Mouse (Mus musculus): ENCODE measurements around the gene Qrich1. TPM values are rescaled to one million over a fixed set of nuclear protein-coding genes. Genes with fewer than 3 reads are reported as not detected.

Qrich1 gene
- polyA plus RNA-seq, 1 experiment from 2014 or later = 58.1 TPM

DNA sequence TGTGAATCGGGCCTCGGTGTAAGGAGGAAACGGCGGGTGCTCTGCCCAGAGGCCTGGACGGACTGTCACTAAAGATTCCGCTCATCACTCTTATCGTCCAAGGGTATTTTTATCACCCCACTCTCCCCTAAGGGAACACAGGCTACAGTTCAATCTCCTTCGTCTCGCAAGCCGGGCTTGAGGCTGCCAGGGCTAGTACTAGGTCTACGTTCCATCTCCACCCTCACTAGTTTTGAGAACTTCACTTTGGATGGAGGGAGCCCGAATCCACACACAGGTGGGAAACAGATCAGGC is 25.4 kb upstream of the Qrich1 start:
- Histone ChIP-seq H3K27me3 (replicated peaks; ENCODE audit: insufficient read depth, low read length) (no peaks in the 10 kb centered on the region), H3K4me3 (ENCODE audit: low read depth, low read length) (peak overlapping the region; percentile 66), H3K9ac (replicated peaks; ENCODE audit: low read depth) (peak overlapping the region; percentile 78), H3K36me3 (ENCODE audit: insufficient read depth, low read length) (peaks cover 63% of the 10 kb centered on the region), H3K4me2 (replicated peaks; ENCODE audit: low read depth, low read length) (peak overlapping the region; percentile 79), H3K9me3 (ENCODE audit: low read length) (no peaks in the 10 kb centered on the region), H3K4me1 (ENCODE audit: insufficient read depth, low read depth, low read length) (peaks cover 11% of the 10 kb centered on the region; the same call in 1 of the 2 replicates), H3K27ac (ENCODE audit: low read length) (peak overlapping the region; percentile 91)
- 4% methylated on average over 12 of the region's 12 CpGs for WGBS
- TF ChIP-seq CTCF (IDR thresholded peaks at IDR 0.05) = no peak
- TF ChIP-seq EP300 (IDR thresholded peaks at IDR 0.05) = no peak
- DNase-seq (ENCODE audit: low spot score) (no peak), ATAC-seq (no peak)

DNA sequence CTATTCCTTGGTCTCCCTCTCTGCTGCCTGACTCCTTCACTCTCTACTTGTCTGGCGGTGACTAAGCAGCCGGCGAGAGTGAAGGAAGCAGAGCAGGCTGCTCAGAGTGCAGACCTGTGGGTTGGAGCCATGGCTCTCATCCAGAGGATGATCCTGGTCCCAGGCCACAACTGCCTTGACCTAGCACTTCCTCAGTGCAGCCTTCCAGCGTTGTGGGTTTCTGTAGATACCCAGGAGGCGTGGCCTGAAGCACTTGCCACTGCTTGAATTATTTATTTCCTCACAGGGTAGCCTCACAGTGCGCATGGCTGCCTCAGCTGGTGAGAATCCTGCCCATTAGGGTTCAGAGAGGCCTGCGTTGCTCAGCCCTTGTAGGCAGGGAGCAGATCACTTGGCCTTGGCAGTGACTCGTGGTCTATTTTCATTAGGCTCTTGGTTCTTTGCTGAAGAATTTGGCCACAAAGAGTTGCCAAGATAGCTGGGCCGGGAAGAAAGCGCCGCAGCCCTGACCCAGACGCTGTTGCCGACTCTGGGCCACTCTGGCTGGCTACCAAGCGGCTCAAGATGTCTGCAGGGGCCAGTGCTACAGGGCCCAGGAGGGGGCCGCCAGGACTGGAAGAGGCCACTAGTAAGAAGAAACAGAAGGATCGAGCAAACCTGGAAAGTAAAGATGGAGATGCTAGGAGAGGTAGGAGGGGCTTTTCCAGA is 24.4 kb upstream of the Qrich1 start:
- H3K4me1 ChIP-seq (ENCODE audit: insufficient read depth, low read depth, low read length) = peaks cover 11% of the 10 kb centered on the region; the same call in 1 of the 2 replicates
- WGBS = 73% methylated on average over 16 of the region's 16 CpGs
- no peak for TF ChIP-seq EP300 (IDR thresholded peaks at IDR 0.05)
- TF ChIP-seq CTCF (IDR thresholded peaks at IDR 0.05) = no peak
- peak overlapping the region; percentile 78; the same call in 1 of the 2 replicates for H3K9ac ChIP-seq (replicated peaks; ENCODE audit: low read depth)
- no peaks in the 10 kb centered on the region for H3K9me3 ChIP-seq (ENCODE audit: low read length)
- H3K36me3 ChIP-seq (ENCODE audit: insufficient read depth, low read length) = peaks cover 63% of the 10 kb centered on the region
- peak; percentile 49 for DNase-seq (ENCODE audit: low spot score)
- H3K4me2 ChIP-seq (replicated peaks; ENCODE audit: low read depth, low read length) = peak overlapping the region; percentile 79
- no peak overlapping the region for H3K4me3 ChIP-seq (ENCODE audit: low read depth, low read length)
- no peaks in the 10 kb centered on the region for H3K27me3 ChIP-seq (replicated peaks; ENCODE audit: insufficient read depth, low read length)
- H3K27ac ChIP-seq (ENCODE audit: low read length) = peak overlapping the region; percentile 26; the same call in 1 of the 2 replicates
- no peak for ATAC-seq

DNA sequence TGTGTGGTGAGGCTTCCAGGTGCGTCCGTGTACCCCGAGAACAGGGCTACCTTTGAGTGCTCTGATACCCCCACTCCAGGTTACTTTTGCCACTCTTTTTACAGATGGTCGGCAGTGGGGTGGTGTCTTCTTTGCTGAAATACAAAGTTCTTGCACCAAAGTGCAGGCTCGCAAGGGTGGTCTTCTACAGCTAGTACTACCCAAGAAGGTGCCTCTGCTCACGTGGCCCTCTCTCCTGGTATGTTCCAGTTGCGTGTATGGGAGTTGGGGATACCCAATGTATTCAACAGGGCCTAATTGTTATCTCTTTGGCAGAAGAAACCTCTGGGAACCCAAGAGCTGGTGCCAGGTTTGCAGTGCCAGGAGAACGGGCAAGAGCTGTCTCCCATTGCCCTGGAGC is 23.4 kb upstream of the Qrich1 start:
- TF ChIP-seq CTCF (IDR thresholded peaks at IDR 0.05) (no peak), EP300 (IDR thresholded peaks at IDR 0.05) (no peak)

DNA sequence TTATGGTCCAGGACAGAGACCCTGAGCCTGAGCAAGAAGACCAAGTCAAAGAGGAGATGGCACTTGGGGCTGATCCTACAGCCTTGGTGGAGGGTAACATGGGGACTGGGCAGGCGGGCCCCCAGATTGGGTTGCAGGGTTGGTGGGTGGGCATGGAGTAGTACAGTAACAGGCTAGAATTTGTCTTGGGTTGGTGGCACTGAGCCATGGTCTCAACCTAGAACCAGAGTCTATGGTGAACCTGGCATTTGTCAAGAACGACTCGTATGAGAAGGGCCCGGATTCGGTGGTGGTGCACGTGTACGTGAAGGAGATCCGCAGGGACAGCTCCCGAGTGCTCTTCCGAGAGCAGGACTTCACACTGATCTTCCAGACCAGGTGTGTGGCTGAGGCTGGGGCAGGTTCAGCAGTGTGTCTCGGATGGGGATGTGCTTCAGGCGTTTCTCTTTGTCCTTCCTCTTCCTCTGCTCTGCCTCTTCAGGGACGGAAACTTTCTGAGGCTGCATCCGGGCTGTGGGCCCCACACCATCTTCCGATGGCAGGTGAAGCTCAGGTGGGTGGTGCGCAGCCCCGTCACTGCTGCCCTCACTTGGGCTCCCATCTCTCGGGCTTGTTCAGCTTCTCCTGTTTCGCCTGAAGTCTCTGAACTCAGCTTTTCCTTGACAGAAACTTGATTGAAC is 22.3 kb upstream of the Qrich1 start:
- Histone ChIP-seq H3K27ac (ENCODE audit: low read length) (no peak overlapping the region), H3K4me1 (ENCODE audit: insufficient read depth, low read depth, low read length) (peaks cover 11% of the 10 kb centered on the region; the same call in 1 of the 2 replicates), H3K9me3 (ENCODE audit: low read length) (no peaks in the 10 kb centered on the region), H3K36me3 (ENCODE audit: insufficient read depth, low read length) (peaks cover 63% of the 10 kb centered on the region), H3K9ac (replicated peaks; ENCODE audit: low read depth) (no peak overlapping the region), H3K4me2 (replicated peaks; ENCODE audit: low read depth, low read length) (no peak overlapping the region), H3K27me3 (replicated peaks; ENCODE audit: insufficient read depth, low read length) (no peaks in the 10 kb centered on the region), H3K4me3 (ENCODE audit: low read depth, low read length) (no peak overlapping the region)
- TF ChIP-seq EP300 (IDR thresholded peaks at IDR 0.05) = no peak
- TF ChIP-seq CTCF (IDR thresholded peaks at IDR 0.05) = no peak
- DNase-seq (ENCODE audit: low spot score) = no peak
- 91% methylated on average over 19 of the region's 19 CpGs for WGBS
- no peak for ATAC-seq

More for the DNA sequence above, 23.4 kb upstream of the Qrich1 start:
- 94% methylated on average over 8 of the region's 8 CpGs for WGBS
- Histone ChIP-seq H3K4me1 (ENCODE audit: insufficient read depth, low read depth, low read length) (peaks cover 11% of the 10 kb centered on the region; the same call in 1 of the 2 replicates), H3K27me3 (replicated peaks; ENCODE audit: insufficient read depth, low read length) (no peaks in the 10 kb centered on the region), H3K4me3 (ENCODE audit: low read depth, low read length) (no peak overlapping the region), H3K4me2 (replicated peaks; ENCODE audit: low read depth, low read length) (no peak overlapping the region), H3K27ac (ENCODE audit: low read length) (no peak overlapping the region), H3K9ac (replicated peaks; ENCODE audit: low read depth) (no peak overlapping the region), H3K36me3 (ENCODE audit: insufficient read depth, low read length) (peaks cover 63% of the 10 kb centered on the region), H3K9me3 (ENCODE audit: low read length) (no peaks in the 10 kb centered on the region)
- ATAC-seq (no peak), DNase-seq (ENCODE audit: low spot score) (no peak)

DNA sequence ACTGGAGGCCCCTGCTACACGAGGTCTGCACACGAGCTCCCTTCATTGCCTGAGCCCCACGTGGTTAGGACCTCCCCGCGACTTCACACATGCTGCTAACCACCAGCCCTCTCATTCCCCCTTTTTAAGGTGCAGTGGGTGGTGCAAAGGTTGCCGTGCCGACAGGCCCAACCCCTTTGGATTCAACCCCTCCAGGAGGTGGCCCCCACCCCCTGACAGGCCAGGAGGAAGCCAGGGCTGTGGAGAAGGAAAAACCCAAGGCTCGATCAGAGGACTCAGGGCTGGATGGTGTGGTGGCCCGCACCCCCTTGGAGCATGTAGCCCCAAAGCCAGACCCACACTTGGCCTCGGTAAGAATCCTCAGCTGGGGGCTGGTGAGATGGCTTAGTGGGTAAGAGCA is 21.7 kb upstream of the Qrich1 start:
- Histone ChIP-seq H3K4me3 (ENCODE audit: low read depth, low read length) (no peak overlapping the region), H3K9me3 (ENCODE audit: low read length) (no peaks in the 10 kb centered on the region), H3K4me1 (ENCODE audit: insufficient read depth, low read depth, low read length) (peaks cover 11% of the 10 kb centered on the region; the same call in 1 of the 2 replicates), H3K4me2 (replicated peaks; ENCODE audit: low read depth, low read length) (no peak overlapping the region), H3K27me3 (replicated peaks; ENCODE audit: insufficient read depth, low read length) (no peaks in the 10 kb centered on the region), H3K27ac (ENCODE audit: low read length) (no peak overlapping the region), H3K9ac (replicated peaks; ENCODE audit: low read depth) (no peak overlapping the region), H3K36me3 (ENCODE audit: insufficient read depth, low read length) (peaks cover 65% of the 10 kb centered on the region)
- ATAC-seq (no peak), DNase-seq (ENCODE audit: low spot score) (no peak)
- no peak for TF ChIP-seq CTCF (IDR thresholded peaks at IDR 0.05)
- TF ChIP-seq EP300 (IDR thresholded peaks at IDR 0.05) = no peak
- WGBS = 83% methylated on average over 10 of the region's 10 CpGs

DNA sequence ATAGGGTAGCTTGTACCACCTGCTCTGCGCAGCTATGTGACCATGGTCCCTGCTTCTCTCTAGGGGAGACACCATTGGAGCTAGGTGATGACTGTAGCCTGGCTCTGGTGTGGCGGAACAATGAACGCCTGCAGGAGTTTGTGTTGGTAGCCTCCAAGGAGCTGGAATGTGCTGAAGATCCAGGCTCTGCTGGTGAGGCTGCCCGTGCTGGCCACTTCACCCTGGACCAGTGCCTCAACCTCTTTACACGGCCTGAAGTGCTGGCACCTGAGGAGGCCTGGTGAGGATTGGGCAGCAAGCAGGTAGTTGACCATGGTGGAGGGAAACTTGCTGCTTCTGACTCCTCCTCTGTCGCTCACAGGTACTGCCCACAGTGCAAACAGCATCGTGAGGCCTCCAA is 17.4 kb upstream of the Qrich1 start:
- H3K9me3 ChIP-seq (ENCODE audit: low read length) = no peaks in the 10 kb centered on the region
- no peaks in the 10 kb centered on the region for H3K4me1 ChIP-seq (ENCODE audit: insufficient read depth, low read depth, low read length)
- DNase-seq (ENCODE audit: low spot score) = no peak
- ATAC-seq = no peak
- H3K27ac ChIP-seq (ENCODE audit: low read length) = no peak overlapping the region
- WGBS = 89% methylated on average over 7 of the region's 7 CpGs
- TF ChIP-seq EP300 (IDR thresholded peaks at IDR 0.05) (no peak), CTCF (IDR thresholded peaks at IDR 0.05) (no peak)
- H3K36me3 ChIP-seq (ENCODE audit: insufficient read depth, low read length) = peaks cover 69% of the 10 kb centered on the region
- H3K27me3 ChIP-seq (replicated peaks; ENCODE audit: insufficient read depth, low read length) = no peaks in the 10 kb centered on the region
- H3K4me2 ChIP-seq (replicated peaks; ENCODE audit: low read depth, low read length) = no peak overlapping the region
- no peak overlapping the region for H3K9ac ChIP-seq (replicated peaks; ENCODE audit: low read depth)
- no peak overlapping the region for H3K4me3 ChIP-seq (ENCODE audit: low read depth, low read length)
